Mouse (Mus musculus): ENCODE data around the gene Ttll3. TPM values are rescaled to one million over a fixed set of nuclear protein-coding genes. Genes with fewer than 3 reads are reported as not detected.

Gene Ttll3
- total and polyA plus RNA-seq, 3 experiments, result 0.87 to 5.3 (median 4.4) TPM

GRCm38 (mm10) chr6:113442087-113442441 lies 53.0 kb downstream of the Ttll3 start:
- in situ Hi-C loops (cut with MboI; ENCODE audit: low pct_ligation_motif_present, low pct_unique_long_range_greater_than_20kb, low sequenced_read_pairs) (no loop called here), dilution Hi-C loops (cut with MboI; ENCODE audit: extremely low pct_ligation_motif_present, extremely low pct_unique_long_range_greater_than_20kb, low sequenced_read_pairs) (no loop called here)
- TF ChIP-seq SMC3 (IDR thresholded peaks at IDR 0.05; ENCODE audit: low read depth, low read length) (no peak), ZMIZ1 (IDR thresholded peaks at IDR 0.05; ENCODE audit: low read depth, low read length) (no peak), MAFK (IDR thresholded peaks at IDR 0.05; ENCODE audit: insufficient replicate concordance, low read length) (no peak), TBP (conservative IDR thresholded peaks at IDR 0.05; ENCODE audit: low read depth, low read length) (no peak), POLR2A (IDR thresholded peaks at IDR 0.05; ENCODE audit: low read depth, low read length) (no peak), E2F4 (IDR thresholded peaks at IDR 0.05; ENCODE audit: insufficient replicate concordance, low read depth, low read length) (no peak), ETS1 (conservative IDR thresholded peaks at IDR 0.05; ENCODE audit: low read depth, low read length) (0 out of 2 replicates have a peak, but pooled peaks have one; percentile 8), MAX (IDR thresholded peaks at IDR 0.05; ENCODE audit: low read length) (peak; percentile 88), JUN (IDR thresholded peaks at IDR 0.05; ENCODE audit: insufficient read depth, low read depth, low read length) (no peak), MYC (IDR thresholded peaks at IDR 0.05; ENCODE audit: low read depth, low read length) (no peak), CHD2 (IDR thresholded peaks at IDR 0.05; ENCODE audit: low read length) (0 out of 2 replicates have a peak, but pooled peaks have one; percentile 45), NRF1 (IDR thresholded peaks at IDR 0.05; ENCODE audit: low read depth, low read length) (no peak), USF2 (conservative IDR thresholded peaks at IDR 0.05; ENCODE audit: low read depth, low read length) (no peak), USF1 (IDR thresholded peaks at IDR 0.05; ENCODE audit: low read depth, low read length) (0 out of 2 replicates have a peak, but pooled peaks have one; percentile 3)
- H3K4me1 ChIP-seq (ENCODE audit: control insufficient read depth in 1 of 2, insufficient read depth in 2 of 2), result peaks cover 4 to 36% of the 10 kb centered on the region in 2 experiments
- peak overlapping the region; percentile 25 for H3K4me2 ChIP-seq (ENCODE audit: insufficient read depth, low read depth, poor library complexity, severe bottlenecking)
- H3K36me3 ChIP-seq (replicated peaks in 1 of 2; ENCODE audit: control insufficient read depth in 1 of 2, insufficient read depth in 1 of 2, low read length in 1 of 2), result peaks cover 11 to 22% of the 10 kb centered on the region in 2 experiments
- H3K4me3 ChIP-seq (replicated peaks in 1 of 3; ENCODE audit: low read depth in 2 of 3, low read length in 2 of 3, poor library complexity in 1 of 3), result peak overlapping the region in 2 of 3 experiments; percentile 95 to 100
- peaks cover 13% of the 10 kb centered on the region for H3K79me2 ChIP-seq (replicated peaks; ENCODE audit: control insufficient read depth, extremely low read depth, insufficient read depth, poor library complexity, severe bottlenecking)
- H3K9ac ChIP-seq (ENCODE audit: insufficient read depth, low read depth), result 0 out of 2 replicates have a peak overlapping the region, but pooled peaks have one; percentile 8
- DNase-seq (ENCODE audit: extremely low read depth), result no peak
- H3K27me3 ChIP-seq (replicated peaks), result no peaks in the 10 kb centered on the region
- H3K27ac ChIP-seq (ENCODE audit: insufficient read depth, low read depth), result no peak overlapping the region
- H3K9me3 ChIP-seq (replicated peaks; ENCODE audit: low read length), result no peaks in the 10 kb centered on the region

DNA sequence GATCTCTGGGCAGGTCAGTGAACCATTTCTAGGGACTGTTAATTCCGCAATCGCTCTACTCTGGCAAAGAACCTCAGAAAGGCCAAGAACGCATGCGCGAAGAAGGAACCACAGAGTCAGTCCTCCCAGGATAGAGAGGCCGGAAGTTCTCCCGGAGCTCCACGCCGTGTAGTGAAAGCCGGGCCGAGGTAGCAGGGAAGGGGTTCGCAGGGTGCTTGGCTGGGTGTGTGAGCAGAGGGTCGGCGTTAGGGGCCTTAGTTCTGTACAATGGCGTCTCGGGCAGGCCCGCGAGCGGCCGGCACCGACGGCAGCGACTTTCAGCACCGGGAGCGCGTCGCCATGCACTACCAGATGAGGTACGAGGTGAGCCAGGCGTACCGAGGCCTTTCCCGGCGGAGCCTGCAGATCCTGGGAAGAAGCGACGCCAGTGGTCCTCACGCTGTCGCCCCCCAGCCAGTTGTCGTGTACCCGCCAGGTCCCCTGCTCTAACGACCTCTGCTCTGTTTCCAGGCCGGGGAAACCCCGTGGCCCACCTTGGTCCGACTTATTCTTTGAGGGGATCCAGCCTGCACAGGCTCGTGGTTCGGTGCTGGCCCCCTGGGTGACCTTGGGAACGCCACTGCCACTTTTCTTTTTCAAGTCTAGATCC lies 53.5 kb downstream of the Ttll3 start, which contains the start of gene Jagn1:
Gene Jagn1 (plus strand): TSS at position 128 of the 649 bp plus-strand sequence.
- H3K27ac ChIP-seq (ENCODE audit: insufficient read depth, low read depth), result peak within 1 kb of the TSS; percentile 26; the same call in 1 of the 2 replicates
- peaks cover 16 to 27% of the 10 kb centered on the region in 2 experiments for H3K36me3 ChIP-seq (replicated peaks in 1 of 2; ENCODE audit: control insufficient read depth in 1 of 2, insufficient read depth in 1 of 2, low read length in 1 of 2)
- peak within 1 kb of the TSS; percentile 55 for H3K4me2 ChIP-seq (ENCODE audit: insufficient read depth, low read depth, poor library complexity, severe bottlenecking)
- in situ Hi-C loops (cut with MboI; ENCODE audit: low pct_ligation_motif_present, low pct_unique_long_range_greater_than_20kb, low sequenced_read_pairs) (no loop called here), dilution Hi-C loops (cut with MboI; ENCODE audit: extremely low pct_ligation_motif_present, extremely low pct_unique_long_range_greater_than_20kb, low sequenced_read_pairs) (no loop called here)
- no peaks in the 10 kb centered on the region for H3K27me3 ChIP-seq (replicated peaks)
- peak; percentile 96 for DNase-seq (ENCODE audit: extremely low read depth)
- H3K9me3 ChIP-seq (replicated peaks; ENCODE audit: low read length), result no peaks in the 10 kb centered on the region
- peaks cover 13% of the 10 kb centered on the region for H3K79me2 ChIP-seq (replicated peaks; ENCODE audit: control insufficient read depth, extremely low read depth, insufficient read depth, poor library complexity, severe bottlenecking)
- peak within 1 kb of the TSS; percentile 94 to 100 (median 95) for H3K4me3 ChIP-seq (replicated peaks in 1 of 3; ENCODE audit: low read depth in 2 of 3, low read length in 2 of 3, poor library complexity in 1 of 3)
- peaks cover 4 to 40% of the 10 kb centered on the region in 2 experiments for H3K4me1 ChIP-seq (ENCODE audit: control insufficient read depth in 1 of 2, insufficient read depth in 2 of 2)
- H3K9ac ChIP-seq (ENCODE audit: insufficient read depth, low read depth), result peak within 1 kb of the TSS; percentile 77
- TF ChIP-seq JUND (conservative IDR thresholded peaks at IDR 0.05; ENCODE audit: low read depth, low read length), result no peak
- TF ChIP-seq ZC3H11A (IDR thresholded peaks at IDR 0.05; ENCODE audit: low read depth, low read length), result no peak
- no peak for TF ChIP-seq USF1 (IDR thresholded peaks at IDR 0.05; ENCODE audit: low read depth, low read length)
- peak; percentile 67; the same call in 1 of the 2 replicates for TF ChIP-seq NELFE (IDR thresholded peaks at IDR 0.05; ENCODE audit: low read depth, low read length)
- peak; percentile 89 for TF ChIP-seq MYC (IDR thresholded peaks at IDR 0.05; ENCODE audit: low read depth, low read length)
- TF ChIP-seq SIN3A (IDR thresholded peaks at IDR 0.05; ENCODE audit: low read length), result peak; percentile 72; the same call in 1 of the 2 replicates
- no peak for TF ChIP-seq ZNF384 (IDR thresholded peaks at IDR 0.05; ENCODE audit: low read depth, low read length)
- TF ChIP-seq KAT2A (IDR thresholded peaks at IDR 0.05; ENCODE audit: insufficient replicate concordance, low read length), result peak; percentile 70; the same call in 1 of the 2 replicates
- no peak for TF ChIP-seq CHD2 (IDR thresholded peaks at IDR 0.05; ENCODE audit: low read length)
- TF ChIP-seq NRF1 (IDR thresholded peaks at IDR 0.05; ENCODE audit: low read depth, low read length), result peak; percentile 85
- TF ChIP-seq ELF1 (IDR thresholded peaks at IDR 0.05; ENCODE audit: low read depth, low read length), result peak; percentile 90
- TF ChIP-seq JUN (IDR thresholded peaks at IDR 0.05; ENCODE audit: insufficient read depth, low read depth, low read length), result no peak
- peak; percentile 95 for TF ChIP-seq MXI1 (IDR thresholded peaks at IDR 0.05; ENCODE audit: low read depth, low read length)
- TF ChIP-seq ZKSCAN1 (IDR thresholded peaks at IDR 0.05; ENCODE audit: borderline replicate concordance, low read depth, low read length), result no peak
- peak; percentile 86 for TF ChIP-seq HCFC1 (IDR thresholded peaks at IDR 0.05; ENCODE audit: low read depth, low read length)
- TF ChIP-seq USF2 (conservative IDR thresholded peaks at IDR 0.05; ENCODE audit: low read depth, low read length), result no peak
- TF ChIP-seq MAFK (IDR thresholded peaks at IDR 0.05; ENCODE audit: insufficient replicate concordance, low read length), result no peak
- no peak for TF ChIP-seq SMC3 (IDR thresholded peaks at IDR 0.05; ENCODE audit: low read depth, low read length)
- TF ChIP-seq ZMIZ1 (IDR thresholded peaks at IDR 0.05; ENCODE audit: low read depth, low read length), result 0 out of 2 replicates have a peak, but pooled peaks have one; percentile 54
- peak; percentile 83 for TF ChIP-seq TCF12 (IDR thresholded peaks at IDR 0.05; ENCODE audit: low read depth, low read length)
- peak; percentile 90 for TF ChIP-seq POLR2A (IDR thresholded peaks at IDR 0.05; ENCODE audit: low read depth, low read length)
- no peak for TF ChIP-seq IRF4 (IDR thresholded peaks at IDR 0.05; ENCODE audit: low read depth, low read length)
- peak; percentile 89 for TF ChIP-seq TBP (conservative IDR thresholded peaks at IDR 0.05; ENCODE audit: low read depth, low read length)
- 0 out of 2 replicates have a peak, but pooled peaks have one; percentile 31 for TF ChIP-seq BHLHE40 (IDR thresholded peaks at IDR 0.05; ENCODE audit: low read depth, low read length)
- TF ChIP-seq MAX (IDR thresholded peaks at IDR 0.05; ENCODE audit: low read length), result peak; percentile 74; the same call in 1 of the 2 replicates
- TF ChIP-seq MEF2A (IDR thresholded peaks at IDR 0.05; ENCODE audit: borderline replicate concordance, low read depth, low read length), result peak; percentile 31; the same call in 1 of the 2 replicates

Measured in CH12.LX (cell line).